ENCODE assay signal across 9 mouse cellular contexts in the genomic region with DNA sequence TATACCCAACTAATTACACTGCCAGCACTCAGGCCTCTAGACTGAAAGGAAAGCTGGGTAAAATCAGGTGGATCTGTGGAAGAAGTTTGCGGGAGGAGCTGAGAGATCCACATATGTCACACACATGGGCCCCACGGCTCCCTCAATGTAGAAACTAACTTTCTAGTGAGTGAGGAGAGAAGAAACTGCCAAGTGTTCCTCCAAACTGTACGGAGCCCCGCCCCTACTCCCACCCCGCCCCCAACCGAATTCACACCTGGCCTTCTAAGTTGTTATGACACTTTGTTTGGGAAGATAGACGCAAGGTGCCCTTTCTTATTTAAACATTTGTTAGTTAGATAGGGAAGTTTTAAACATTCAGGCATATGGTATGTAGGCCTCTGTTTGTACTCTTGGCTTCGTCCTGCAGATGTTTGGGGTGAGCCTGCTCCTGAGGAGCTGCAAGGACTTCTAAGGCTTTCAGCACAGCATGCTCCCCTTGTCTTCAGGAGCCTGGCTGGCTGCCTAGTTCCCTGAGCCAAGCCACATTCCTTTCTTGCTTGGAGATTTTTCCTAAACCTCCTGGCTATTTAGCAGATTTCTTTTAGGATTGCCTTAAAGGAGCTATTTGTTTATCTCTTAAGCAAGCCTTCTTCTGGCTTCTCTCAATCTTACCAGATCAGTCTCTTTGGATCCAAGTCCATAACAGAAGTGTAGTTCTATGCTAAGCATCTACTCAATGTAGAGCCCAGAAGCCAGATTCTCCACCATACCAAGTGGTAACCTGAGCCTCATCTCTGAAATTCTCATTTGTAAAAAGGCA.
DNase-seq lines count a peak whose midpoint lies in the region; ATAC-seq lines count a peak whose summit lies in the region.
"Had no signal": no experiment of that assay in that cellular context is flagged by ENCODE, and none has a peak within 500 bp of the region (broad histone marks: within the 10 kb centered on the region; RNA-seq: fewer than 3 reads in every experiment).

No protein-coding gene starts in this region.

- H3K27ac ChIP-seq in intestine, embryonic 15.5 days, result 0 out of 2 replicates have a peak overlapping the region, but pooled peaks have one; percentile 22
- H3K27ac ChIP-seq in lung, embryonic 16.5 days (ENCODE audit: low read length), result peak overlapping the region; percentile 80
- H3K27ac ChIP-seq: embryonic facial prominence, embryonic 12.5 days had no signal

- no peaks in the 10 kb centered on the region for H3K36me3 ChIP-seq in intestine, embryonic 15.5 days
- H3K36me3 ChIP-seq in lung, embryonic 16.5 days (ENCODE audit: control insufficient read depth, insufficient read depth, low read length), result no peaks in the 10 kb centered on the region
- H3K36me3 ChIP-seq: embryonic facial prominence, embryonic 12.5 days had no signal

- WGBS in intestine, embryonic 15.5 days, result 28% methylated on average over 8 of the region's 8 CpGs
- WGBS in lung, embryonic 16.5 days, result 20% methylated on average over 8 of the region's 8 CpGs

- DNase-seq in frontal cortex, postnatal 25 days (ENCODE audit: low spot score in 2 of 2), result no peak
- DNase-seq in 3T3-L1 (ENCODE audit: low read depth, low spot score), result peak; percentile 79
- no peak for DNase-seq in thymus, postnatal 25 days

- H3K27me3 ChIP-seq in intestine, embryonic 15.5 days (replicated peaks), result no peaks in the 10 kb centered on the region
- no peaks in the 10 kb centered on the region for H3K27me3 ChIP-seq in lung, embryonic 16.5 days (ENCODE audit: control insufficient read depth, insufficient read depth, low read depth, low read length)

- no peaks in the 10 kb centered on the region for H3K4me1 ChIP-seq in intestine, embryonic 15.5 days (replicated peaks)
- no peaks in the 10 kb centered on the region for H3K4me1 ChIP-seq in lung, embryonic 16.5 days (replicated peaks; ENCODE audit: control insufficient read depth, insufficient read depth, low read length)
- H3K4me1 ChIP-seq: embryonic facial prominence, embryonic 12.5 days had no signal

- no peak overlapping the region for H3K4me2 ChIP-seq in intestine, embryonic 15.5 days (replicated peaks)
- no peak overlapping the region for H3K4me2 ChIP-seq in lung, embryonic 16.5 days (ENCODE audit: low read depth, low read length)
- H3K4me2 ChIP-seq: embryonic facial prominence, embryonic 12.5 days had no signal

- H3K4me3 ChIP-seq in intestine, embryonic 15.5 days (replicated peaks), result no peak overlapping the region
- no peak overlapping the region for H3K4me3 ChIP-seq in lung, embryonic 16.5 days (ENCODE audit: low read length)
- H3K4me3 ChIP-seq: embryonic facial prominence, embryonic 12.5 days had no signal

- peak; percentile 93 for ATAC-seq in frontal cortex, adult (ENCODE audit: low TSS enrichment)
- ATAC-seq in intestine, embryonic 15.5 days, result peak; percentile 83
- peak; percentile 86 for ATAC-seq in lung, embryonic 16.5 days (ENCODE audit: low read depth)
- no peak for ATAC-seq in megakaryocyte-erythroid progenitor cell, adult 5-6 weeks (replicated peaks; ENCODE audit: low FRiP score, low TSS enrichment, poor library complexity, severe bottlenecking)
- no peak for ATAC-seq in granulocyte monocyte progenitor cell, adult 5-6 weeks (replicated peaks; ENCODE audit: poor library complexity, severe bottlenecking)

- H3K9ac ChIP-seq in intestine, embryonic 15.5 days, result no peak overlapping the region
- H3K9ac ChIP-seq in lung, embryonic 16.5 days (ENCODE audit: low read length), result no peak overlapping the region
- H3K9ac ChIP-seq: embryonic facial prominence, embryonic 12.5 days had no signal

- H3K9me3 ChIP-seq in intestine, embryonic 15.5 days, result no peaks in the 10 kb centered on the region
- H3K9me3 ChIP-seq in lung, embryonic 16.5 days (ENCODE audit: control insufficient read depth, low read length), result no peaks in the 10 kb centered on the region
- H3K9me3 ChIP-seq: embryonic facial prominence, embryonic 12.5 days had no signal

Comparison
In these comparisons a context has a peak if more than half of its experiments do, and no peak if none do; other contexts are left out.
1. ATAC-seq: peak in frontal cortex, adult (single experiment), intestine, embryonic 15.5 days (single experiment) and lung, embryonic 16.5 days (single experiment); none in megakaryocyte-erythroid progenitor cell, adult 5-6 weeks (single experiment) and granulocyte monocyte progenitor cell, adult 5-6 weeks (single experiment).